Mouse (Mus musculus) small intestine, adult 10 weeks (tissue): ENCODE results near the gene Rims4. TPM values are rescaled to one million over a fixed set of nuclear protein-coding genes. Genes with fewer than 3 reads are reported as not detected.

Experiments used
- polyA plus RNA-seq: library from polyadenylated mRNA; stranded (reverse); fragments of 350-450 nt; fragmentation: Illumina TruSeq; extraction: RNeasy Lipid Tissue Mini Kit (QIAGEN cat#74804); gene quantifications from one replicate; pipeline ENCODE4 v1.2.3, GENCODE M21; 2014; ENCODE audit warnings: low replicate concordance

The Rims4 gene
- polyA plus RNA-seq, result not detected

DNA sequence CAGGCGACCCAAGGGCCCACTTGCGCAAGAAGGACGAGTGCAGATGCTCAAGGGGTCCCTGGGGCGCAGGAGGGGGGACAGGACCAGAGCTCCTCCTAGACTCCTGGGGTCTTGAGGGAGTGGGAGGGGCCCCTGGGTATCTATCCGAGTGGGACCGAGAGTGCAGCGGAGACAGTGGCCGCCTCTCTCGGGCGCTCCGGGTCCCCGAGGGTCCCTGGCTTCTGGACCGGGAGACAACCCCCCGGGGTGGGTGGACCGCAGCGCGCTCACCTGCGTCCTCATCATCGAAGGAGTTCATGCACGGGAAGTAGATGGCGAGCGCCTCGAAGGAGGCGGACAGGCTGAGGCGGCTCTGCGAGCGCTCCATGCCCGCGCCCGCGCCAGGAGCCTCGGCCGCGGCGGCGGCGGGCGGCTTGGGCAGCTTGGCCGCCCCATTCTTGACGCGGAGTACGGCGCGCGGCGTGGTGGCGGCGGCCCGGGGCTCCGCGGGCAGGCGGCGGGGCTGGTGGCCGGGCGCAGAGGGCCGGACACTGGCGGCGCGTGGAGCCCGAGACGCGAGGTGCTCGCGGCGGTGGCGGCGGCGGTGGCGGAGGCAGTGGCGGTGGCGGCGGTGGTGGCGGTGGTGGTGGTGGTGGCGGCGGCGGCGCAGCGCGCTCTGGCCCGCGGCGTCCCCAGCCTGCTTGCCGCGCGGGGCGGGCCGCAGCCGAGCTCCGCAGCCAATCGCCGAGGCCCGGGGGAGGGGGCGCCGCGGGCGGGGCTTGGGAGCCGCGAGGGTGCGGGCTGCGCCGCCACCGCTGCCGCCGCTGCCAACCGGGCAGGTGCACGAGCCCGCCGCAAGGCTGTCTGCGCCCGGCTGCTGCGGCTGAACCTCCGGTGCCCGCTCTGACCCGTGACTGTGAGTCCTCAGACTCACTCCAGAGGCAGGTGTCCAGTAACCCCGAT is at the start of gene Rims4:
Rims4 (minus strand) TSS at position 367 of the 942 bp plus-strand sequence.

GRCm38 (mm10) chr2:163853461-163853901 is 65.0 kb downstream of the Rims4 start, which contains the start of gene Kcnk15:
Kcnk15 (plus strand) TSS chr2:163853651.

DNA sequence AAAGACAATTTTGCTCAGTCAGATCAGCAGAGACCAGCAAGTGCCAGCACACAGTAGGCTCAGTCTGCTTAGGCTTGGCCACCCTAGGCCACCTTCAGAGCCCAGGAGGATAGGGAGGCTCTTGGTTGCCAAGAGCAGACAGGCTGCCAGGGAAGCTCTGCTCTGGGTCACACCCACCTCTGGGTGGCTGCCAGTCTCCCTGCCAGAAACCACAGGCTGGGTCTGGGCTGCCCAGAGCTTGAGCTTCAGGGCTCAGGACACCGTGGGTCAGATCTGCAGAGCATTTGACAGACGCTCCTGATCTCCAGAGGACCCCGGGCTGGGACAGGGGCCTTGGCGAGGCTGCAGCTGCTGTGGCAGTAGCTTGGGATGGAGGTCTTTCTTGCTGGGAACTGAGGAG is 97.9 kb downstream of the Rims4 start, which contains the start of gene Ccn5:
Ccn5 (plus strand) TSS at position 255 of the 400 bp plus-strand sequence.

Other genes starting within 250 kb of the Rims4 start
- 111 TPM for gene Ada, start 168.4 kb downstream of the Rims4 start, polyA plus RNA-seq
- gene Ccn5, start 97.8 kb downstream of the Rims4 start, polyA plus RNA-seq, result not detected
- not detected for gene Kcnk15, start 65.0 kb downstream of the Rims4 start, polyA plus RNA-seq
- gene Ywhab, start 76.3 kb upstream of the Rims4 start, polyA plus RNA-seq, result 198 TPM
- not detected for gene Pabpc1l, start 106.8 kb upstream of the Rims4 start, polyA plus RNA-seq
- 75.0 TPM for gene Stk4, start 151.6 kb upstream of the Rims4 start, polyA plus RNA-seq
- 4.8 TPM for gene Tomm34, start 152.5 kb upstream of the Rims4 start, polyA plus RNA-seq